Mouse (Mus musculus): ENCODE results near the gene Bcl2l12.
A peak's percentile ranks its signal among the peaks of the same experiment; 100 is the strongest.

Gene Bcl2l12

GRCm38 (mm10) chr7:44959874-44960511 lies 38.5 kb downstream of the Bcl2l12 start:
- DNase-seq (ENCODE audit: extremely low read depth, low read depth, low spot score) = no peak

GRCm38 (mm10) chr7:44959281-44959680 lies 39.2 kb downstream of the Bcl2l12 start:
- no peak for DNase-seq (ENCODE audit: extremely low read depth, low read depth, low spot score)

GRCm38 (mm10) chr7:44958208-44958607 lies 40.3 kb downstream of the Bcl2l12 start:
- no peak for DNase-seq (ENCODE audit: extremely low read depth, low read depth, low spot score)

GRCm38 (mm10) chr7:44957183-44957835 lies 41.2 kb downstream of the Bcl2l12 start:
- no peak for DNase-seq (ENCODE audit: extremely low read depth, low read depth, low spot score)

GRCm38 (mm10) chr7:44956266-44956665 lies 42.2 kb downstream of the Bcl2l12 start:
- no peak for DNase-seq (ENCODE audit: extremely low read depth, low read depth, low spot score)

GRCm38 (mm10) chr7:44955628-44956027 lies 42.9 kb downstream of the Bcl2l12 start:
- no peak for DNase-seq (ENCODE audit: extremely low read depth, low read depth, low spot score)

GRCm38 (mm10) chr7:44954091-44954885 lies 44.2 kb downstream of the Bcl2l12 start:
- DNase-seq (ENCODE audit: extremely low read depth, low read depth, low spot score) = no peak

GRCm38 (mm10) chr7:44953561-44953960 lies 45.0 kb downstream of the Bcl2l12 start:
- no peak for DNase-seq (ENCODE audit: extremely low read depth, low read depth, low spot score)

- peak; percentile 86 for DNase-seq (ENCODE audit: extremely low read depth, low read depth, low spot score)
These were observed 45.8 kb downstream of the Bcl2l12 start for GRCm38 (mm10) chr7:44952611-44953306.

- DNase-seq (ENCODE audit: extremely low read depth, low read depth, low spot score) = no peak
These were observed 46.6 kb downstream of the Bcl2l12 start for GRCm38 (mm10) chr7:44951960-44952359.

- DNase-seq (ENCODE audit: extremely low read depth, low read depth, low spot score) = no peak
These were observed 48.6 kb downstream of the Bcl2l12 start for GRCm38 (mm10) chr7:44949922-44950321.

- no peak for DNase-seq (ENCODE audit: extremely low read depth, low read depth, low spot score)
These were observed 55.6 kb downstream of the Bcl2l12 start, which contains the start of gene Tsks for GRCm38 (mm10) chr7:44942904-44943303. Tsks (plus strand) TSS chr7:44943204.

Measured in fat pad, adult 2 months (tissue).